Mouse (Mus musculus) E14TG2a.4 (cell line): ENCODE results near the gene Gm45808.

Experiments used
- CTCF ChIP-seq: conservative IDR thresholded peaks from 2 replicates; pipeline ENCODE4 v1.5.1; 2014; ENCODE audit warnings: low read length
- NANOG ChIP-seq: IDR thresholded peaks from 2 replicates; pipeline ENCODE4 v1.6.1; 2014; ENCODE audit warnings: borderline replicate concordance, low read length, mixed read lengths

GRCm38 (mm10) chr7:45434203-45435015 is 52.2 kb downstream of the Gm45808 start, which contains the start of gene Gys1:
- TF ChIP-seq NANOG (no peak), CTCF (peak; percentile 96)
